Mouse (Mus musculus) liver, embryonic 16.5 days (tissue): ENCODE data around the gene Slc6a6. TPM values are rescaled to one million over a fixed set of nuclear protein-coding genes. Genes with fewer than 3 reads are reported as not detected.

ENCODE experiments used
- ATAC-seq: fragments of 200-750 bp; cut with Nextera tagmentation; 2 replicates; pipeline ENCODE4 v1.8.0; 2017; ENCODE audit warnings: low read depth, mild to moderate bottlenecking, moderate number of reproducible peaks, moderate library complexity
- H3K27ac ChIP-seq: fragments of 300-500 bp; sonication (generic); 2 replicates; pipeline ENCODE4 v1.5.1; 2014; ENCODE audit warnings: mild to moderate bottlenecking, low read length
- H3K27me3 ChIP-seq: fragments of 300-500 bp; sonication (generic); 2 replicates; pipeline ENCODE4 v1.6.1; 2014; ENCODE audit warnings: low read depth, low read length, mixed read lengths; ENCODE audit not compliant: control insufficient read depth, insufficient read depth
- H3K36me3 ChIP-seq: fragments of 300-500 bp; sonication (generic); 2 replicates; pipeline ENCODE4 v1.6.1; 2014; ENCODE audit warnings: mild to moderate bottlenecking; ENCODE audit not compliant: control insufficient read depth, insufficient read depth
- H3K4me1 ChIP-seq: fragments of 300-500 bp; sonication (generic); 2 replicates; pipeline ENCODE4 v1.6.1; 2014; ENCODE audit warnings: low read depth, low read length, mixed read lengths; ENCODE audit not compliant: control insufficient read depth
- H3K4me2 ChIP-seq: fragments of 300-500 bp; sonication (generic); 2 replicates; pipeline ENCODE4 v1.6.1; 2014; ENCODE audit warnings: low read depth, low read length, mixed read lengths
- H3K4me3 ChIP-seq: fragments of 300-500 bp; sonication (generic); 2 replicates; pipeline ENCODE4 v1.5.1; 2014; ENCODE audit warnings: low read depth, mild to moderate bottlenecking, low read length
- H3K9ac ChIP-seq: fragments of 300-500 bp; sonication (generic); 2 replicates; pipeline ENCODE4 v1.6.1; 2014; ENCODE audit warnings: low read depth, low read length
- H3K9me3 ChIP-seq: fragments of 300-500 bp; sonication (generic); replicated peaks from 2 replicates; pipeline ENCODE4 v1.6.1; 2016; ENCODE audit warnings: low read length; ENCODE audit not compliant: control insufficient read depth
- WGBS: fragments of 180-500 bp; shearing (Covaris S2); extraction: QIAGEN DNeasy Blood & Tissue Kit; methylation state at CpG from one replicate; pipeline ENCODE4 v1.1.7; 2014; ENCODE audit not compliant: insufficient replicate concordance; 5-methylcytosine and 5-hydroxymethylcytosine counted together
- polyA plus RNA-seq: library from polyadenylated mRNA; unstranded; fragments of >200 nt; fragmentation: Nextera tagmentation; extraction: Ambion mirVana; gene quantifications from 2 replicates; pipeline ENCODE4 v1.2.1, GENCODE M21; 2015

Slc6a6 gene
- polyA plus RNA-seq, 1 experiment from 2014 or later: 20.5 TPM

- no peaks in the 10 kb centered on the region for H3K9me3 ChIP-seq
- 66% methylated on average over 9 of the region's 9 CpGs for WGBS
- ATAC-seq: no peak
Measured at GRCm38 (mm10) chr6:91650255-91650654, 33.6 kb upstream of the Slc6a6 start.

DNA sequence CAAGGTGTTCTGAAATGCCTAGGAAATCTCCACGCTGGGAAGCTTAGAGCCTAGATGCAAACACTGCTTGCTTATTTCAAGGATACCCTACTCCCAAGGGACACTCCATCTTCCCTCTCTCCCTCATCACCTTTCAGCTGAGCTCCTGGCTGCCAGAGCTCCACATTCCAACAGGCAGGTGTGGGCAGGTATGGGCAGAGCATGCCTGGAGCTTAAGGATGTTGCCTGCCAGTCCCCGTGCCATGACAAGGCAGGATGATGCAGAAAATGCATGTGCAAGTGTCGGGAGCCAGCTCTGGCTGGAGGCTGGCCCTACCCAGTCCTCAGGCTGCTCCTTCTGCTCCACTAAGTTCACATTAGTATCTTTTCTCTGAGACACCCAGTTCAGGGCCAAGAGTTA is 31.6 kb upstream of the Slc6a6 start:
- ATAC-seq: no peak
- WGBS: 58% methylated on average over 3 of the region's 3 CpGs

More at GRCm38 (mm10) chr6:91650255-91650654, 33.6 kb upstream of the Slc6a6 start:
- H3K4me3 ChIP-seq: no peak overlapping the region
- H3K36me3 ChIP-seq: no peaks in the 10 kb centered on the region
- no peaks in the 10 kb centered on the region for H3K4me1 ChIP-seq
- no peaks in the 10 kb centered on the region for H3K27me3 ChIP-seq
- no peak overlapping the region for H3K9ac ChIP-seq
- no peak overlapping the region for H3K4me2 ChIP-seq
- no peak overlapping the region for H3K27ac ChIP-seq

DNA sequence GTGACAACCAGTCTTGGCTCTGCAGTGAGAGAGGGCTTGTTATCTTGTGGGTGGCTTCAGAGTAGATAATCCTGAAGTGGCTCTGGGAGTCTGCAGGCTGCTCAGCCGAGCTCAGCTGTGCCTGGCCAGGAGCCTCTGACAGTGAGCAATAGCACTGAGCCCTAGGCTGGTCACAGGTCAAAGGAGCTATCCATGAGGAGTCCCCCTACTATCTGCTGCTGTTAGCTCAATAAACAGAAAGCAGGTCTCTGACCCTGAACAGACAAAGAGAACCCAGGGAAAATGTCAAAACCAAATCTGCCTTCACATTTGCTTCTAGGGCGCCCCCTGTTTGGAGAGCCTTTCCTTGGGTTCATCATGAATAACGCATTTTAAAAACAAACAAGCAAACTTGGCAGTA is 28.6 kb upstream of the Slc6a6 start:
- Histone ChIP-seq H3K36me3 (no peaks in the 10 kb centered on the region), H3K4me3 (no peak overlapping the region), H3K4me2 (no peak overlapping the region), H3K27ac (no peak overlapping the region), H3K9ac (no peak overlapping the region), H3K4me1 (peaks cover 5% of the 10 kb centered on the region), H3K9me3 (no peaks in the 10 kb centered on the region), H3K27me3 (no peaks in the 10 kb centered on the region)
- WGBS: 32% methylated on average over 3 of the region's 3 CpGs
- ATAC-seq: peak; percentile 72

More for the DNA sequence above, 31.6 kb upstream of the Slc6a6 start:
- Histone ChIP-seq H3K9me3 (no peaks in the 10 kb centered on the region), H3K27me3 (no peaks in the 10 kb centered on the region), H3K36me3 (no peaks in the 10 kb centered on the region), H3K4me1 (no peaks in the 10 kb centered on the region; the same call in none of the 2 replicates), H3K27ac (no peak overlapping the region), H3K4me3 (no peak overlapping the region), H3K4me2 (no peak overlapping the region), H3K9ac (no peak overlapping the region)

- WGBS: 58% methylated on average over 6 of the region's 6 CpGs
- peaks cover 6% of the 10 kb centered on the region for H3K4me1 ChIP-seq
Measured at GRCm38 (mm10) chr6:91655874-91656433, 27.9 kb upstream of the Slc6a6 start.

DNA sequence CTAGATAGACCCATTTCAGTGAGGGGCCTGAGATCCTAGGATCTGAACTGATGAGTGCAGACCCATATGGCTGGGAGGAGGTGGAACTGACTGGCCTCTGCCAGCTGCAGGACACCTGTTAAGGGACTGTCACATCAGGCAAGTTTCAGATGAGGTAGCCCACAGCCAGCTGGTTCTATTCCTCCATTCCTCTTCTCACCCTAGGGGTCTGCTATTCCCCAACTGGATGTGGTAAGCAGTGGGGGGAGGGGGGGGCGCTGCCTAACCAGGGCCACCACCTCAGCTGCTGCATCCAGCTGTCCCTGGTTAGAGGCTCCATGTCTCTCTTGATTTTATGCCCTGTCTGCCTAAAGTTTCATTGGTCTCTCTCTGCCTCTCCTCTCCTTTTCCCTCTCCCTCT is 25.6 kb upstream of the Slc6a6 start:
- no peaks in the 10 kb centered on the region for H3K9me3 ChIP-seq
- no peak overlapping the region for H3K9ac ChIP-seq
- H3K4me2 ChIP-seq: no peak overlapping the region
- no peak overlapping the region for H3K27ac ChIP-seq
- WGBS: 43% methylated on average over 1 of the region's 1 CpGs
- ATAC-seq: no peak
- H3K4me1 ChIP-seq: peaks cover 6% of the 10 kb centered on the region
- no peaks in the 10 kb centered on the region for H3K27me3 ChIP-seq
- no peak overlapping the region for H3K4me3 ChIP-seq
- H3K36me3 ChIP-seq: no peaks in the 10 kb centered on the region

More at GRCm38 (mm10) chr6:91655874-91656433, 27.9 kb upstream of the Slc6a6 start:
- Histone ChIP-seq H3K27ac (no peak overlapping the region), H3K9me3 (no peaks in the 10 kb centered on the region), H3K27me3 (no peaks in the 10 kb centered on the region), H3K4me2 (no peak overlapping the region), H3K4me3 (no peak overlapping the region), H3K36me3 (no peaks in the 10 kb centered on the region), H3K9ac (no peak overlapping the region)
- ATAC-seq: no peak

DNA sequence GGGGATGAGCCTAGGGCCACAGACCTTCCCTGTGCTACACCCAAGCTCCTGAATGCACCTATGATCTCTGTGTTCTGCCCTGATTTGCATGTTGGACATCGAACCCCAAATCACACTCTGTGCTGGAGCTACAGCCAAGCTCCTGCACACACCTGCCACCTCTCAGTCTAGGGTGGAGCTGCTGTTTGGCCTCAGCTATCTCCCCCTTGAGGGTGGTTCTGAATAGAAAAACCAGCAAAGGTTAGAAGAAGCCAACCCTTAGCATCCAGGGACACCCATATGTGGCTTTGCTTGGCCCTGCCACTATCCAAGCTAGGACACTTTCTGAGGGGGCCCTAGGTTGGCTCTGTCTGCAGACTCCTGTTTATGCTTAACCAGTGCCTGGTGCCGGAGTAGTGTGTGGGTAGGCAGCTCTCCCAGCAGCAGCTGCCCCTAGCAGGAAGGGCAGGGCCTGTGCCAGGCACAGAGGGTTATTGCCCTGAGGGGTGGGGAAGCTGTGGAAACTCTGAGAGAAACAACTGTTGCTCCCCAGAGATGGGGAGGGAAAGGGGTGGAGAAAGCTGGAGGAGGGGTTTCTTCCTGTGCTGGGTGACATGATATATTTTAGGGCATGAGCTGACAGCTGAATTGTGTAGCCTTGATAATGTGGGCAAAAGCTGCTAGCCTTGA is 23.9 kb upstream of the Slc6a6 start:
- H3K9me3 ChIP-seq: no peaks in the 10 kb centered on the region
- peak; percentile 49 for ATAC-seq
- H3K27ac ChIP-seq: peak overlapping the region; percentile 29; the same call in 1 of the 2 replicates

DNA sequence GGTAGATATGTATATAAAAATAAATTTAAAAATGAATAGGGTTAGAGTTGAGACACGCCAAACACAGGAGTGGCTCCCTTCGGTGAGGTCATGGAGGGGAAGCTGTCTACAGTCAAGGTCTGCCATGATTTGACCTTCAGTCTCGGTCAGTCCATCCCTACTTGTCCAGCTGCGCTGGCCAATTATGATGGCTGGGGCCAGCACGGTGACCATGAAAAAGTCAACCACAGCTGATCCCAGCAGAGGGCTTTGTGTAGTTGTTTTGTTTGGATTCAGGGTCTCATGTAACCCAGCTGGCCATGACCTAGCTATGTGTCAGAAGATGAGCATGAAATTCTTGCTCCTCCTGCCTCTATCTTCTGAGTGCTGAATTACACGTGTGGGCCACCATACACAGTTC is 21.6 kb upstream of the Slc6a6 start:
- peaks cover 6% of the 10 kb centered on the region for H3K4me1 ChIP-seq
- H3K9ac ChIP-seq: no peak overlapping the region
- 75% methylated on average over 6 of the region's 6 CpGs for WGBS
- no peak for ATAC-seq
- H3K4me2 ChIP-seq: no peak overlapping the region
- no peaks in the 10 kb centered on the region for H3K27me3 ChIP-seq
- H3K27ac ChIP-seq: no peak overlapping the region
- no peaks in the 10 kb centered on the region for H3K36me3 ChIP-seq
- H3K9me3 ChIP-seq: no peaks in the 10 kb centered on the region
- no peak overlapping the region for H3K4me3 ChIP-seq

More for the DNA sequence above, 23.9 kb upstream of the Slc6a6 start:
- Histone ChIP-seq H3K4me1 (peaks cover 6% of the 10 kb centered on the region), H3K4me3 (no peak overlapping the region), H3K36me3 (no peaks in the 10 kb centered on the region), H3K4me2 (no peak overlapping the region), H3K27me3 (no peaks in the 10 kb centered on the region), H3K9ac (no peak overlapping the region)
- 31% methylated on average over 2 of the region's 2 CpGs for WGBS

GRCm38 (mm10) chr6:91663616-91664015 is 20.2 kb upstream of the Slc6a6 start:
- H3K27me3 ChIP-seq: no peaks in the 10 kb centered on the region
- H3K4me1 ChIP-seq: peaks cover 6% of the 10 kb centered on the region
- no peak overlapping the region for H3K27ac ChIP-seq
- no peak for ATAC-seq
- no peaks in the 10 kb centered on the region for H3K9me3 ChIP-seq
- 71% methylated on average over 6 of the region's 6 CpGs for WGBS
- no peak overlapping the region for H3K4me2 ChIP-seq
- no peaks in the 10 kb centered on the region for H3K36me3 ChIP-seq
- no peak overlapping the region for H3K4me3 ChIP-seq
- H3K9ac ChIP-seq: no peak overlapping the region

GRCm38 (mm10) chr6:91665267-91665666 is 18.6 kb upstream of the Slc6a6 start:
- Histone ChIP-seq H3K9me3 (no peaks in the 10 kb centered on the region), H3K4me2 (no peak overlapping the region), H3K4me3 (no peak overlapping the region), H3K36me3 (no peaks in the 10 kb centered on the region), H3K27me3 (no peaks in the 10 kb centered on the region), H3K27ac (no peak overlapping the region), H3K4me1 (peaks cover under 1% of the 10 kb centered on the region), H3K9ac (no peak overlapping the region)
- WGBS: 62% methylated on average over 6 of the region's 6 CpGs
- ATAC-seq: no peak
